Mouse (Mus musculus): ENCODE measurements around the gene Ttc23.

- TF ChIP-seq HCFC1 (IDR thresholded peaks at IDR 0.05; ENCODE audit: low read depth, low read length) (no peak), USF2 (IDR thresholded peaks at IDR 0.05; ENCODE audit: borderline replicate concordance in 1 of 2, insufficient read depth in 1 of 2, low read depth in 1 of 2, low read length in 2 of 2) (no peak), CTCF (IDR thresholded peaks at IDR 0.05 in 2 of 3, conservative IDR thresholded peaks at IDR 0.05 in 1 of 3; ENCODE audit: control insufficient read depth in 1 of 3, insufficient read depth in 1 of 3, low read depth in 2 of 3, low read length in 3 of 3, poor library complexity in 1 of 3, severe bottlenecking in 1 of 3) (no peak), UBTF (IDR thresholded peaks at IDR 0.05; ENCODE audit: borderline replicate concordance, insufficient read depth, low read depth, low read length) (no peak), JUND (IDR thresholded peaks at IDR 0.05; ENCODE audit: low read depth, low read length) (no peak), MYB (IDR thresholded peaks at IDR 0.05; ENCODE audit: low read depth, low read length) (no peak), ETS1 (IDR thresholded peaks at IDR 0.05; ENCODE audit: low read depth, low read length) (no peak)
Observed at GRCm38 (mm10) chr7:67645681-67646014, 1.6 kb upstream of the Ttc23 start.
